Mouse (Mus musculus): ENCODE measurements around the gene Olfr183. TPM values are rescaled to one million over a fixed set of nuclear protein-coding genes. Genes with fewer than 3 reads are reported as not detected.
"Not testable (repeated sequence)": the region's sequence is repeated elsewhere in the genome, so short reads cannot be mapped to it uniquely, and the experiment has no call there.

Olfr183 gene
- not detected for total RNA-seq (2021)
- long read RNA-seq: 0 reads

- DNase-seq (ENCODE audit: low spot score in 2 of 2): no peak
These were observed at the start of gene Olfr183 for GRCm38 (mm10) chr16:58995057-58995456. Gene Olfr183, plus strand, starts transcription at chr16:58995357.

GRCm38 (mm10) chr16:59007146-59007545 is 12.0 kb downstream of the Olfr183 start:
- DNase-seq (ENCODE audit: low spot score in 2 of 2): no peak

DNA sequence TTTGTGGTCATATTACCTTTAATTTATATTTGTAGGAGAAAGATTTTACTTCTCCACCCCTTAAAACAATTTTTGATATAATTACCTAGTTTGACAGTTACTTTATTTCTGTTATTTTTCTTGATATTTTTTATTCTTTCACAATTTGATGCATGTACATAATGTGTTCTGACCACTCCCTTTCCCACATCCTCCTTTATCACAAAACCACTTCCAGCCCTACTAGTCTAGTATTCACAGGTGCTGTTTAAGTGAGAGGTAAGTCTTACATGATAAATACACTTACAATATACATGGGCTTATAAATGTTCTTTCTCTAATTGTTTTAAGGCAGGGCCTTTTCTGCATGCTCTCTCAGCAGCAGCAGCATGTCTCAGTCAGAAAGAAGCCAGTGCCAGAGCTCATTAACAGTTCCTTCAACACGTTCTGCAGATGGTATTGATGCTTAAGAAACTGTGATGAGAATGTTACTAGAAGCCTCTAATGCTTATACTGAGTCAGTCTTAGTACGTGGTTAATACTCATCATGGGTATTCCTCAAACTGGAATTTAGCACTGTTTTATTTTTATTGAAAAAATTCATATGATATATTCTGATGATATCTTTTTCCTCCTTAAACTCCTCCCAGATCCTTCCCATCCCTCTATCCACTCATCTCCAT is 18.3 kb downstream of the Olfr183 start:
- no peak for DNase-seq (ENCODE audit: low spot score in 2 of 2)

- DNase-seq (ENCODE audit: low spot score in 2 of 2): no peak
These were observed 35.0 kb downstream of the Olfr183 start, which contains the start of gene Olfr186 for GRCm38 (mm10) chr16:59030191-59030590. Gene Olfr186, minus strand, starts transcription at chr16:59030291.

GRCm38 (mm10) chr16:59039710-59040109 is 44.6 kb downstream of the Olfr183 start, which contains the start of gene Olfr187:
Gene Olfr187, minus strand, starts transcription at chr16:59039767.
- no peak for DNase-seq (ENCODE audit: low spot score in 2 of 2)

- no peak for DNase-seq (ENCODE audit: low spot score in 2 of 2)
These were observed 50.7 kb downstream of the Olfr183 start for GRCm38 (mm10) chr16:59045835-59046234.

- no peak for DNase-seq (ENCODE audit: low spot score in 2 of 2)
These were observed 52.4 kb downstream of the Olfr183 start for GRCm38 (mm10) chr16:59047579-59047978.

DNA sequence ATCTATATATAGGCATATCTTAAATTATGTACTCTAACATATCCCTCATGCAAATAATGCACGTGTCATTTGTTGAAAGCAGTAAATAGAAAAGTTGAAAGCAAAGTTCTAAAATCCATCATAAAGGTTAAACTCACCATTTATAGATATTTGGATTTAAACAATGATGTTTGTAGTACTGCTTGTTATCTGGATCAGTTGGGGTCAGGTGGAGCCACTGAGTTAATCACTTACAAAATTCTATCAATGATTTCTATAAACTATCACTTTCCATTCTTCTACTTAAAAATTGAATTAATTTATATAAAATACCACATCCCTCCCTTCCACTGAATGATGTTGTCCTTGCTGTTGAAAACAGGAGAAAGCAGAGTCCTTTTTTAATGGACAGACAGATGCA is 53.7 kb downstream of the Olfr183 start:
- DNase-seq (ENCODE audit: low spot score in 2 of 2): no peak

DNA sequence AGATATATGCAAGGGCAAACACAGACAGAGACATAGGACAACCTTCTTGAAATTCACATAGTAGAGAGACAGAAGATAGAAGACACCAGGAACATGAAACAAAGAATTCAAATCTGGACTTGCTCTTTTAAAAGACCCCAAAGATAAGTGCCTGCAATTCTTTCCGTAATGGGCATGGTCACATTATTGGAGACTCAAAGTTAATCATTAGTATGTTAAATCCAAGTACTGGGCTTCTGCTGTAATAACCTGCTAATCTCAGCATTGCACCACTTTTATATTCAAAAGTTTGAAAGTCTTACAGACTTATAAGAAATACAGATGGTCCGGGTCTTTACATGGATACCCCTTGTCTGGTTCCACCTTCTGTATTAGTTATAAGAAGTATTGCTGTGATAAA is 54.1 kb downstream of the Olfr183 start:
- DNase-seq (ENCODE audit: low spot score in 2 of 2): not testable (repeated sequence)

Other genes starting within 250 kb of the Olfr183 start
- not detected for gene Olfr172, start 232.2 kb upstream of the Olfr183 start, total RNA-seq (2021)
- gene Olfr173, start 195.1 kb upstream of the Olfr183 start, total RNA-seq (2021): not detected
- gene Olfr175-ps1, start 168.6 kb upstream of the Olfr183 start, total RNA-seq (2021): not detected
- gene Olfr177, start 120.6 kb upstream of the Olfr183 start, total RNA-seq (2021): not detected
- not detected for gene Olfr178, start 103.3 kb upstream of the Olfr183 start, total RNA-seq (2021)
- not detected for gene Olfr181, start 66.6 kb upstream of the Olfr183 start, total RNA-seq (2021)
- not detected for gene Olfr180, start 66.0 kb upstream of the Olfr183 start, total RNA-seq (2021)
- not detected for gene Olfr186, start 34.9 kb downstream of the Olfr183 start, total RNA-seq (2021)
- not detected for gene Olfr187, start 44.4 kb downstream of the Olfr183 start, total RNA-seq (2021)
- gene Olfr190, start 82.6 kb downstream of the Olfr183 start, total RNA-seq (2021): not detected
- not detected for gene Olfr191, start 94.5 kb downstream of the Olfr183 start, total RNA-seq (2021)
- gene Olfr193, start 116.5 kb downstream of the Olfr183 start, total RNA-seq (2021): not detected
- not detected for gene Olfr194, start 125.7 kb downstream of the Olfr183 start, total RNA-seq (2021)
- not detected for gene Olfr195, start 151.7 kb downstream of the Olfr183 start, total RNA-seq (2021)
- not detected for gene Olfr196, start 175.1 kb downstream of the Olfr183 start, total RNA-seq (2021)
- not detected for gene Olfr198, start 208.2 kb downstream of the Olfr183 start, total RNA-seq (2021)
- gene Olfr199, start 224.4 kb downstream of the Olfr183 start, total RNA-seq (2021): not detected

Measured in layer of hippocampus, postnatal 10 days (tissue).